Mouse (Mus musculus) neutrophil, adult 65 days (primary cell): ENCODE measurements around the gene Tmprss7. TPM values are rescaled to one million over a fixed set of nuclear protein-coding genes. Genes with fewer than 3 reads are reported as not detected.

Experiments used
- total RNA-seq: library from RNA; stranded (reverse); gene quantifications from 2 replicates; pipeline ENCODE4 v1.2.4, GENCODE M21; 2023

Gene Tmprss7
- total RNA-seq: 0.69 TPM in 1 of 2 replicates, not detected in the other

DNA sequence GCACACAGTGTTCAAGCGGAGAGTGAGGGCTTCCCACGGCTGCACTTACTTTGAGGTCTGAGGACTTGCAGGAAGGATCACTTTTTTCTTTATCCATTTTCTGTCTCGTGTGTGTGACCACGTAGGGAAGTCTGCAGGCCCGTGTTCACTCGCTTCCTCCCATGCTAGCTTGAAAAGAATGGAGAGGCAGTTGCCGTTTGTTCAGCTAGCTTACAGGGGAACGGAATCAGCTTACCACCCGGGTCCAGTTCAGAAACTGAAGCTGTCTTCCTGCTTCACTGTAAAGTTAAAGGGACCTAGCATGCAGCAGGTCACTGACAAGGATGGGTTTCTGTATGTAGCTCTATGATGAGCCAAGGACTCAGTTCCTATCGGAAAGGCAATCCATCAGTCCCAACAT, at the start of gene Tmprss7:
Gene Tmprss7 (minus strand): TSS at position 101 of the 400 bp plus-strand sequence.

DNA sequence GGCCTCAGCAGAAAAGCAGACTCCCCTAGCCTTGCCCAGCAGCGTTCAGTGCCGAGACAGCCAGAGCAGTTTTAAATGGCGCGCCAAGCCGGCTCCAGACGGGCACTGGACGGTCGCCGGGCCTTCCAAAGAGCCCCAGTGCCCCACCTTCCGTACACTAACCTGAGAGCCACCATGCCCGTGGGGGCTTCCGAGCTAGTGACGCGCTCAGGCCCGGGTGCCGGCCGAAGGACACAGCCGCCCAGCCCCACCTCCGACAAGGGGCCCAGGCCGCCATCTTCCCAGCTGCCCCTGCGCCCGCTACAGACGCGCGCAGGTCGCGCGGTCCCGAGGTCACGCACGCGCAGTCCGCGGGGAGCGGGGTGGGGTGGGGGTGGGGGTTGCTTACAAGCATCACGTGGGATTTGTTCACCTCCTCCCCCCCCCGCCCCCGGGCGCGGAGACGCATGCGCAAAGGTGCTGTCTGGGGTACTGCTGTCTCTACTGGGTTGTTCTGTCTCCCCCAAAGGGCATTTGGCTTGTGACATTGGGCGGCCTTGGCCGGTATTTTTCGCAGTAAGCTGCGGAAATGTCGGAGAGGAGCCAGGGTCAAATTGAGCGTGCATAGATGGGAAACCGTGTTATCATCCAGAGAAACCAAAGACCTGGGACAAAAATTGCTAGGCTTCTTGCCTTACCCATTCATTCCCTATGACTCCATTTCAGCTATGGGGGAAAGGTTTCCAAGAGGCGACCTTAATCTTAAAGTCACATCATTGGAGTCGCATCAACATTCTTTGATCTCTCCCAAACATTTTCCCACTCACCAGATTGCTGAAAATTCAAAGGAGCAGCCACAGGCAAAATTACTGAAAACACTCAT, 49.4 kb upstream of the Tmprss7 start, which contains the start of gene Abhd10:
Gene Abhd10 (minus strand): TSS at position 341 of the 862 bp plus-strand sequence.

DNA sequence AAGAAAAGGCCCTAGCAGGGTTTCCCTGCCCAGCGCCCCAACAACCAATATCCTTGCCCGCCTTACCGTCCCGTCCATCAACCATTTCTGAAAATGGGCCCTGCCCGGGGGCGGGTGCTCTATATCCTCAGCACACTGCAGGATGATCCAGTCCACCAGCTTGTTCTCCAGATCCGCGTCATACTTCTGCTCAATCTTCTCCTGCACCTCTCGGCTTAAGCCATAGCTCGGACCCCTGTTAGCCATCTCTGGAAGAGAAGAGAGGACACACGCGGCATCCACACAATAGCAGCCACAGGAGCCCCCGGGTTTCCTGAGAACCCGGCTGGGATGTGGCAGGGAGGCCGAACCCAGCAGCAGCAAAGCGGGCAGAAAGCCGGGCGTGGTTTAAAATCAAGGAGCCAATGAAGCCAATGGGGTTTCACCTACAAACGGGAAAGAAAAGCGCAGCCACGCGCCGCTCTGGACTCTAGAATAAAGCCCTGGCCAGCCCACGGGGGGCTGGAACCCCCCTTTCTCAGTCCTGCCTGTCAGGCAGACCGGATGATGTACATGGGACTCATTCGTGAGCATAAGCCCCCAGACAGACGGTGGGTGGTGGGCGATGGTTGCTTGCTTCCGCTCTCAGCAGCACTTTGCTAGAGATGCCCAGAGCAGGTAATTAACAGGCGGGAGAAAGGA, 30.7 kb upstream of the Tmprss7 start, which contains the start of gene Tagln3:
Gene Tagln3 (minus strand): TSS at position 548 of the 681 bp plus-strand sequence.

DNA sequence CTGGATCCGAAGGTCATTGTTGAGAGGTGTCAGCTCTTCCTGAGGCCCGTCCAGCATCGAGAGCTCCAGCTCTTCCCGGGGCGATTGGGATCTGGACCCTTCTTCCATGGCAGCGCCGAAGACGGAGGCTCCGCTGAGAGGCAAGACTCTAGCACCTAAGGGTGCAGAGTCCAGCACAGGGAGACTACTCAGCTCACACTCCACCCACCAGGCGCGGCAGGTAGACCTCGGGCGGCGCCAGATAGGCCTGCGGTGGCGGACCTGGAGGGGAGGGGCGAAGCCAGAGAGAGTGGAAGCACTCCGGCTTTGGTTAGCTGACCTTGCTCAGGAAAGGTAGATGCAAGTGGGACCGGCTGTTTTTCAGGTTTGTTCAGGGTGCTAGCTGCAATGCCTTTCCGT, 39.5 kb downstream of the Tmprss7 start, which contains the start of gene BC016579:
Gene BC016579 (minus strand): TSS at position 135 of the 399 bp plus-strand sequence.

DNA sequence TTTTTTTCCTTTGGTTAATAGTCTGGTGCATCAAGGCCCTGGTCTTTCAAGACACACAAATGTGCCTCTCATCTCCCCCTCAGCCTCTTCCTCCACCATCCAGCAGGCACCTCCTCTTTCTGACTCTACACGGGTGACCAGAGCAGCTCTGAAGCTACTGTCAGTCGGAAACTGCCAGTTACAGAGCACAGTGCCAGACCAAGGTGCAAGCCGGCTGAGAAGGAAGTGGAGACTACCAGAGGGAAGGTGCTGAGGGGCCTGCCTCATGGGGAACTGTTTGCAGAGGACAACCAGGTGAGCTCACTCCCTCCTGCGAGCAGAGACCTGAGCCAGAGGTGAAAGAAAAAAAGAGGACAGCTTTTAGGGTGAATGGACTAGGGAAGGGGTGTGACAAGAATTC, 83.2 kb downstream of the Tmprss7 start, which contains the start of gene Gcsam:
Gene Gcsam (plus strand): TSS at position 114 of the 400 bp plus-strand sequence.

Other genes with a start within 250 kb of the Tmprss7 start
- not detected in 2 replicates for gene Gm609, start 200.7 kb downstream of the Tmprss7 start, total RNA-seq
- gene Gm17783, start 161.6 kb downstream of the Tmprss7 start, total RNA-seq: not detected in 2 replicates
- gene Slc9c1, start 158.3 kb downstream of the Tmprss7 start, total RNA-seq: not detected in 2 replicates
- gene Gcsam, start 83.3 kb downstream of the Tmprss7 start, total RNA-seq: not detected in 2 replicates
- gene BC016579, start 39.6 kb downstream of the Tmprss7 start, total RNA-seq: not detected in 2 replicates
- 0.54 TPM in 1 of 2 replicates, not detected in the other for gene Tagln3, start 30.9 kb upstream of the Tmprss7 start, total RNA-seq
- gene Abhd10, start 49.3 kb upstream of the Tmprss7 start, total RNA-seq: 20.4 and 23.8 TPM in 2 replicates